Mouse (Mus musculus): Measurements from ENCODE around the gene Ovgp1. TPM values are rescaled to one million over a fixed set of nuclear protein-coding genes. Genes with fewer than 3 reads are reported as not detected.

The Ovgp1 gene
- total and polyA plus RNA-seq, 3 experiments = 0.62 to 2.2 TPM; not detected in 1

- no peak for TF ChIP-seq ZNF384 (IDR thresholded peaks at IDR 0.05; ENCODE audit: low read depth, low read length)
- TF ChIP-seq BHLHE40 (IDR thresholded peaks at IDR 0.05; ENCODE audit: borderline replicate concordance, low read depth, low read length) = no peak
- no peak for TF ChIP-seq RCOR1 (IDR thresholded peaks at IDR 0.05; ENCODE audit: low read depth, low read length)
- TF ChIP-seq CTCF (IDR thresholded peaks at IDR 0.05 in 2 of 3, conservative IDR thresholded peaks at IDR 0.05 in 1 of 3; ENCODE audit: control insufficient read depth in 1 of 3, insufficient read depth in 1 of 3, low read depth in 2 of 3, low read length in 3 of 3, poor library complexity in 1 of 3, severe bottlenecking in 1 of 3) = no peak
- no peak for TF ChIP-seq NRF1 (IDR thresholded peaks at IDR 0.05; ENCODE audit: insufficient read depth, low read depth, low read length, poor library complexity, severe bottlenecking)
- no peak for TF ChIP-seq USF2 (IDR thresholded peaks at IDR 0.05; ENCODE audit: borderline replicate concordance in 1 of 2, insufficient read depth in 1 of 2, low read depth in 1 of 2, low read length in 2 of 2)
- no peak for TF ChIP-seq MAZ (IDR thresholded peaks at IDR 0.05; ENCODE audit: low read depth, low read length)
- TF ChIP-seq POLR2AphosphoS5 (IDR thresholded peaks at IDR 0.05; ENCODE audit: borderline replicate concordance, low read depth, low read length) = no peak
- no peak for TF ChIP-seq NELFE (IDR thresholded peaks at IDR 0.05; ENCODE audit: low read depth, low read length)
- TF ChIP-seq POLR2AphosphoS2 (IDR thresholded peaks at IDR 0.05; ENCODE audit: low read length) = no peak
- TF ChIP-seq MXI1 (IDR thresholded peaks at IDR 0.05; ENCODE audit: low read depth, low read length) = no peak
- no peak for TF ChIP-seq ZMIZ1 (IDR thresholded peaks at IDR 0.05; ENCODE audit: low read depth, low read length)
- no peak overlapping the region for H3K27ac ChIP-seq (ENCODE audit: control insufficient read depth, low read depth, low read length)
- peaks cover 0 to 2% of the 10 kb centered on the region in 2 experiments; a peak in 2 of 4 replicates for H3K27me3 ChIP-seq (ENCODE audit: control insufficient read depth in 1 of 2, insufficient read depth in 2 of 2, low read length in 2 of 2)
- DNase-seq (ENCODE audit: low read depth, low spot score) = no peak
- H3K4me3 ChIP-seq (ENCODE audit: control insufficient read depth in 1 of 2, insufficient read depth in 1 of 2, low read depth in 2 of 2, low read length in 2 of 2) = no peak overlapping the region
- no peaks in the 10 kb centered on the region for H3K36me3 ChIP-seq (ENCODE audit: control insufficient read depth in 1 of 2, insufficient read depth in 2 of 2, low read length in 2 of 2)
- H3K4me1 ChIP-seq (ENCODE audit: control insufficient read depth in 1 of 2, insufficient read depth in 2 of 2, low read length in 2 of 2) = no peaks in the 10 kb centered on the region
- no peaks in the 10 kb centered on the region for H3K9me3 ChIP-seq (replicated peaks; ENCODE audit: insufficient read depth, low read length)
- H3K79me2 ChIP-seq (ENCODE audit: control insufficient read depth, insufficient read depth, low read length, poor library complexity) = no peaks in the 10 kb centered on the region
- H3K9ac ChIP-seq (ENCODE audit: control insufficient read depth, low read depth, low read length, poor library complexity, severe bottlenecking) = no peak overlapping the region
Measured at GRCm38 (mm10) chr3:106024135-106024534, 50.6 kb downstream of the Ovgp1 start.

- Histone ChIP-seq H3K27ac (ENCODE audit: control insufficient read depth, low read depth, low read length) (no peak within 1 kb of the TSS), H3K27me3 (ENCODE audit: control insufficient read depth in 1 of 2, insufficient read depth in 2 of 2, low read length in 2 of 2) (no peaks in the 10 kb centered on the region), H3K9ac (ENCODE audit: control insufficient read depth, low read depth, low read length, poor library complexity, severe bottlenecking) (no peak within 1 kb of the TSS), H3K36me3 (ENCODE audit: control insufficient read depth in 1 of 2, insufficient read depth in 2 of 2, low read length in 2 of 2) (peaks cover 0 to 2% of the 10 kb centered on the region in 2 experiments; a peak in 2 of 4 replicates), H3K79me2 (ENCODE audit: control insufficient read depth, insufficient read depth, low read length, poor library complexity) (no peaks in the 10 kb centered on the region), H3K9me3 (replicated peaks; ENCODE audit: insufficient read depth, low read length) (no peaks in the 10 kb centered on the region), H3K4me1 (ENCODE audit: control insufficient read depth in 1 of 2, insufficient read depth in 2 of 2, low read length in 2 of 2) (no peaks in the 10 kb centered on the region), H3K4me3 (ENCODE audit: control insufficient read depth in 1 of 2, insufficient read depth in 1 of 2, low read depth in 2 of 2, low read length in 2 of 2) (no peak within 1 kb of the TSS)
- no peak for TF ChIP-seq ELF1 (IDR thresholded peaks at IDR 0.05; ENCODE audit: low read depth, low read length)
- no peak for TF ChIP-seq MAX (IDR thresholded peaks at IDR 0.05; ENCODE audit: low read length)
- peak; percentile 24; the same call in 1 of the 2 replicates for TF ChIP-seq GATA1 (IDR thresholded peaks at IDR 0.05; ENCODE audit: low read depth, low read length)
- no peak for TF ChIP-seq NRF1 (IDR thresholded peaks at IDR 0.05; ENCODE audit: insufficient read depth, low read depth, low read length, poor library complexity, severe bottlenecking)
- TF ChIP-seq TCF12 (IDR thresholded peaks at IDR 0.05; ENCODE audit: low read depth, low read length) = peak; percentile 80
- TF ChIP-seq ZC3H11A (IDR thresholded peaks at IDR 0.05; ENCODE audit: low read depth, low read length) = no peak
- TF ChIP-seq TAL1 (IDR thresholded peaks at IDR 0.05; ENCODE audit: low read length) = 0 out of 2 replicates have a peak, but pooled peaks have one; percentile 7
- TF ChIP-seq POLR2AphosphoS5 (IDR thresholded peaks at IDR 0.05; ENCODE audit: borderline replicate concordance, low read depth, low read length) = no peak
- TF ChIP-seq EP300 (IDR thresholded peaks at IDR 0.05; ENCODE audit: low read depth in 1 of 2, low read length in 2 of 2) = peak; percentile 64 to 75; a peak in 3 of 4 replicates
- TF ChIP-seq SIN3A (IDR thresholded peaks at IDR 0.05; ENCODE audit: low read length) = peak; percentile 38; the same call in 1 of the 2 replicates
- TF ChIP-seq E2F4 (IDR thresholded peaks at IDR 0.05; ENCODE audit: borderline replicate concordance, low read depth, low read length) = no peak
- TF ChIP-seq HCFC1 (IDR thresholded peaks at IDR 0.05; ENCODE audit: low read depth, low read length) = no peak
- TF ChIP-seq POLR2A (IDR thresholded peaks at IDR 0.05; ENCODE audit: control insufficient read depth in 1 of 2, insufficient read depth in 1 of 2, low read depth in 1 of 2, low read length in 2 of 2, poor library complexity in 1 of 2) = no peak
- TF ChIP-seq JUND (IDR thresholded peaks at IDR 0.05; ENCODE audit: low read depth, low read length) = no peak
- TF ChIP-seq MXI1 (IDR thresholded peaks at IDR 0.05; ENCODE audit: low read depth, low read length) = no peak
- TF ChIP-seq RCOR1 (IDR thresholded peaks at IDR 0.05; ENCODE audit: low read depth, low read length) = peak; percentile 70
- TF ChIP-seq UBTF (IDR thresholded peaks at IDR 0.05; ENCODE audit: borderline replicate concordance, insufficient read depth, low read depth, low read length) = no peak
- peak; percentile 91 for TF ChIP-seq ETS1 (IDR thresholded peaks at IDR 0.05; ENCODE audit: low read depth, low read length)
- TF ChIP-seq MAZ (IDR thresholded peaks at IDR 0.05; ENCODE audit: low read depth, low read length) = no peak
- no peak for TF ChIP-seq POLR2AphosphoS2 (IDR thresholded peaks at IDR 0.05; ENCODE audit: low read length)
- peak; percentile 54 for DNase-seq (ENCODE audit: low read depth, low spot score)
Measured at GRCm38 (mm10) chr3:106032781-106033180, 59.3 kb downstream of the Ovgp1 start, which contains the start of gene Chil5. Gene Chil5 (minus strand): TSS chr3:106032814.
